In genomic region chr10:37304656-37305055, GRCm38 (mm10) we compare ENCODE assay signal across 20 mouse cellular contexts.
DNase-seq lines count a peak whose midpoint lies in the region; ATAC-seq and TF ChIP-seq lines count a peak whose summit lies in the region.
"Had no signal": no experiment of that assay in that cellular context is flagged by ENCODE, and none has a peak within 500 bp of the region (broad histone marks: within the 10 kb centered on the region; RNA-seq: fewer than 3 reads in every experiment).

No protein-coding gene starts in this region.

- H3K4me2 ChIP-seq in heart, embryonic 16.5 days (ENCODE audit: low read depth, low read length): no peak overlapping the region
- no peak overlapping the region for H3K4me2 ChIP-seq in heart, embryonic 12.5 days
- H3K4me2 ChIP-seq in forebrain, embryonic 16.5 days (ENCODE audit: low read length): no peak overlapping the region
- H3K4me2 ChIP-seq: embryonic facial prominence, embryonic 12.5 days; forebrain, embryonic 13.5 days; forebrain, embryonic 15.5 days had no signal

- 40% methylated on average over 2 of the region's 2 CpGs for WGBS in heart, embryonic 16.5 days
- WGBS in heart, embryonic 12.5 days: 42% methylated on average over 2 of the region's 2 CpGs
- 5% methylated on average over 2 of the region's 2 CpGs for WGBS in thymus, adult 2 months
- 40% methylated on average over 2 of the region's 2 CpGs for WGBS in forebrain, embryonic 16.5 days

- peak; percentile 45; the same call in 1 of the 2 replicates for ATAC-seq in heart, embryonic 16.5 days (replicated peaks; ENCODE audit: extremely low read depth, insufficient read depth, low FRiP score)
- no peak for ATAC-seq in heart, embryonic 12.5 days (ENCODE audit: insufficient number of reproducible peaks, low FRiP score)
- no peak for ATAC-seq in forebrain, embryonic 16.5 days
- no peak for ATAC-seq in activated CD4-positive, CD25-positive, alpha-beta regulatory T cell, adult 4 months
- ATAC-seq: forebrain, embryonic 13.5 days; forebrain, embryonic 15.5 days had no signal

- no peaks in the 10 kb centered on the region for H3K36me3 ChIP-seq in heart, embryonic 16.5 days (ENCODE audit: control insufficient read depth, insufficient read depth)
- no peaks in the 10 kb centered on the region for H3K36me3 ChIP-seq in heart, embryonic 12.5 days
- no peaks in the 10 kb centered on the region for H3K36me3 ChIP-seq in thymus, adult 2 months (ENCODE audit: control insufficient read depth, insufficient read depth, low read length)
- no peaks in the 10 kb centered on the region for H3K36me3 ChIP-seq in forebrain, embryonic 16.5 days (ENCODE audit: control insufficient read depth, insufficient read depth)
- H3K36me3 ChIP-seq: embryonic facial prominence, embryonic 10.5 days; embryonic facial prominence, embryonic 12.5 days; forebrain, embryonic 15.5 days had no signal

- no peak overlapping the region for H3K9ac ChIP-seq in heart, embryonic 16.5 days (ENCODE audit: low read length)
- H3K9ac ChIP-seq in heart, embryonic 12.5 days: no peak overlapping the region
- H3K9ac ChIP-seq in forebrain, embryonic 16.5 days (replicated peaks; ENCODE audit: low read depth, low read length): no peak overlapping the region
- H3K9ac ChIP-seq: embryonic facial prominence, embryonic 12.5 days; forebrain, embryonic 13.5 days; forebrain, embryonic 15.5 days had no signal

- no peaks in the 10 kb centered on the region for H3K9me3 ChIP-seq in heart, embryonic 16.5 days (replicated peaks; ENCODE audit: control insufficient read depth, low read length)
- H3K9me3 ChIP-seq in heart, embryonic 12.5 days (replicated peaks): no peaks in the 10 kb centered on the region
- no peaks in the 10 kb centered on the region for H3K9me3 ChIP-seq in forebrain, embryonic 16.5 days (ENCODE audit: control insufficient read depth, low read length)
- H3K9me3 ChIP-seq: embryonic facial prominence, embryonic 10.5 days; embryonic facial prominence, embryonic 12.5 days; forebrain, embryonic 13.5 days; forebrain, embryonic 15.5 days had no signal

- H3K4me1 ChIP-seq in heart, embryonic 16.5 days (ENCODE audit: control insufficient read depth, insufficient read depth, low read length): peaks cover 6% of the 10 kb centered on the region; the same call in 1 of the 2 replicates
- H3K4me1 ChIP-seq in heart, embryonic 12.5 days (replicated peaks): peaks cover 9% of the 10 kb centered on the region; the same call in 1 of the 2 replicates
- H3K4me1 ChIP-seq in thymus, adult 2 months (replicated peaks; ENCODE audit: control insufficient read depth, insufficient read depth, low read length): no peaks in the 10 kb centered on the region
- 0 out of 2 replicates have a peak, but pooled peaks cover 2% of the 10 kb centered on the region for H3K4me1 ChIP-seq in forebrain, embryonic 16.5 days (replicated peaks; ENCODE audit: control insufficient read depth, insufficient read depth, low read length)
- H3K4me1 ChIP-seq: forebrain, embryonic 13.5 days had no signal

- H3K27me3 ChIP-seq in heart, embryonic 16.5 days (ENCODE audit: control insufficient read depth, insufficient read depth, low read length): no peaks in the 10 kb centered on the region
- H3K27me3 ChIP-seq in heart, embryonic 12.5 days (replicated peaks): no peaks in the 10 kb centered on the region
- no peaks in the 10 kb centered on the region for H3K27me3 ChIP-seq in thymus, adult 2 months (ENCODE audit: control insufficient read depth, insufficient read depth, low read length)
- H3K27me3 ChIP-seq in forebrain, embryonic 16.5 days (replicated peaks; ENCODE audit: control insufficient read depth, insufficient read depth, low read length): no peaks in the 10 kb centered on the region
- H3K27me3 ChIP-seq: embryonic facial prominence, embryonic 12.5 days; forebrain, embryonic 13.5 days; forebrain, embryonic 15.5 days had no signal

- no peak overlapping the region for H3K4me3 ChIP-seq in heart, embryonic 16.5 days (ENCODE audit: low read length)
- no peak overlapping the region for H3K4me3 ChIP-seq in heart, embryonic 12.5 days
- no peak overlapping the region for H3K4me3 ChIP-seq in thymus, adult 2 months (ENCODE audit: control insufficient read depth, insufficient read depth, low read length)
- no peak overlapping the region for H3K4me3 ChIP-seq in forebrain, embryonic 16.5 days (replicated peaks; ENCODE audit: low read length)
- H3K4me3 ChIP-seq: embryonic facial prominence, embryonic 10.5 days; embryonic facial prominence, embryonic 12.5 days; forebrain, embryonic 13.5 days; forebrain, embryonic 15.5 days had no signal

- TF ChIP-seq POLR2A in thymus, adult 2 months (IDR thresholded peaks at IDR 0.05; ENCODE audit: control insufficient read depth, extremely low read depth, insufficient read depth, low read length, poor library complexity): no peak

- no peak for TF ChIP-seq CTCF in thymus, adult 2 months (IDR thresholded peaks at IDR 0.05; ENCODE audit: borderline replicate concordance, control insufficient read depth, extremely low read depth, insufficient read depth, low read length, poor library complexity)

- peak; percentile 53 for DNase-seq in thymus, adult 2 months
- DNase-seq in thymus, postnatal 4 days: no peak
- peak; percentile 28 to 47 for DNase-seq in thymus, postnatal 10 days (ENCODE audit: low spot score in 2 of 2)
- peak; percentile 29 for DNase-seq in thymus, postnatal 25 days
- DNase-seq: adrenal gland, adult 8-10 months; adrenal gland, postnatal 14 days; adrenal gland, postnatal 36 days; cerebellum, adult 11-12 months; cerebellum, adult 2 months; cerebellum, adult 9-10 months; cerebellum, postnatal 10 days; cerebellum, postnatal 25 days had no signal

- H3K27ac ChIP-seq in heart, embryonic 16.5 days (ENCODE audit: low read length): peak overlapping the region; percentile 32; the same call in 1 of the 2 replicates
- no peak overlapping the region for H3K27ac ChIP-seq in heart, embryonic 12.5 days (ENCODE audit: poor library complexity, severe bottlenecking)
- peak overlapping the region; percentile 100 for H3K27ac ChIP-seq in thymus, adult 2 months (ENCODE audit: control insufficient read depth, insufficient read depth, low read length)
- no peak overlapping the region for H3K27ac ChIP-seq in forebrain, embryonic 16.5 days (ENCODE audit: low read length)
- H3K27ac ChIP-seq: embryonic facial prominence, embryonic 10.5 days; embryonic facial prominence, embryonic 12.5 days; forebrain, embryonic 13.5 days; forebrain, embryonic 15.5 days had no signal

Comparison
In these comparisons a context has a peak if more than half of its experiments do, and no peak if none do; other contexts are left out.
1. H3K27ac ChIP-seq: peak in heart, embryonic 16.5 days (single experiment) and thymus, adult 2 months (single experiment); none in heart, embryonic 12.5 days (single experiment) and forebrain, embryonic 16.5 days (single experiment).